Mouse (Mus musculus) cortical plate, adult 2 months (tissue): ENCODE results near the gene Tmem181a.
"Not testable (repeated sequence)": the region's sequence is repeated elsewhere in the genome, so short reads cannot be mapped to it uniquely, and the experiment has no call there.

Experiments used
- CTCF ChIP-seq: fragments of 200-500 bp; IDR thresholded peaks from 2 replicates; pipeline ENCODE4 v1.5.1; 2011; ENCODE audit warnings: mild to moderate bottlenecking, control low read depth, low read length; ENCODE audit not compliant: insufficient read depth; ENCODE audit errors: extremely low read depth
- POLR2A ChIP-seq: fragments of 200-500 bp; IDR thresholded peaks from 2 replicates; pipeline ENCODE4 v1.6.1; 2011; ENCODE audit warnings: mild to moderate bottlenecking, low read length, control low read depth; ENCODE audit not compliant: insufficient read depth; ENCODE audit errors: extremely low read depth

- TF ChIP-seq POLR2A, CTCF: not testable (repeated sequence)
Observed at GRCm38 (mm10) chr17:6327554-6327953, 70.9 kb downstream of the Tmem181a start.
